Mouse (Mus musculus) kidney, embryonic 14.5 days (tissue): ENCODE results near the gene Naaladl1. TPM values are rescaled to one million over a fixed set of nuclear protein-coding genes. Genes with fewer than 3 reads are reported as not detected.

ENCODE experiments used
- ATAC-seq: fragments of 200-750 bp; cut with Nextera tagmentation; 2 replicates; pipeline ENCODE4 v1.8.0; 2017; ENCODE audit warnings: moderate number of reproducible peaks, mild to moderate bottlenecking, moderate TSS enrichment, moderate library complexity; ENCODE audit not compliant: low FRiP score, low TSS enrichment
- H3K27ac ChIP-seq: fragments of 300-500 bp; sonication (generic); 2 replicates; pipeline ENCODE4 v1.5.1; 2014; ENCODE audit warnings: low read depth, mild to moderate bottlenecking, low read length, moderate library complexity, mixed read lengths
- H3K27me3 ChIP-seq: fragments of 300-500 bp; sonication (generic); 2 replicates; pipeline ENCODE4 v1.6.1; 2014; ENCODE audit warnings: mild to moderate bottlenecking, low read length; ENCODE audit not compliant: control insufficient read depth, insufficient read depth
- H3K36me3 ChIP-seq: fragments of 300-500 bp; sonication (generic); 2 replicates; pipeline ENCODE4 v1.6.1; 2014; ENCODE audit warnings: low read length, mixed read lengths; ENCODE audit not compliant: control insufficient read depth, insufficient read depth
- H3K4me1 ChIP-seq: fragments of 300-500 bp; sonication (generic); 2 replicates; pipeline ENCODE4 v1.6.1; 2014; ENCODE audit warnings: low read length, mixed read lengths; ENCODE audit not compliant: control insufficient read depth, insufficient read depth
- H3K4me2 ChIP-seq: fragments of 300-500 bp; sonication (generic); replicated peaks from 2 replicates; pipeline ENCODE4 v1.6.1; 2014; ENCODE audit warnings: low read depth, mild to moderate bottlenecking, low read length
- H3K4me3 ChIP-seq: fragments of 300-500 bp; sonication (generic); 2 replicates; pipeline ENCODE4 v1.5.1; 2014; ENCODE audit warnings: mild to moderate bottlenecking, low read length
- H3K9ac ChIP-seq: fragments of 300-500 bp; sonication (generic); 2 replicates; pipeline ENCODE4 v1.6.1; 2014; ENCODE audit warnings: low read depth, mild to moderate bottlenecking, low read length, moderate library complexity
- H3K9me3 ChIP-seq: fragments of 300-500 bp; sonication (generic); 2 replicates; pipeline ENCODE4 v1.6.1; 2016; ENCODE audit warnings: low read length; ENCODE audit not compliant: control insufficient read depth
- WGBS: fragments of 180-500 bp; shearing (Covaris S2); extraction: QIAGEN DNeasy Blood & Tissue Kit; methylation state at CpG from one replicate; pipeline ENCODE4 v1.1.7; 2014; 5-methylcytosine and 5-hydroxymethylcytosine counted together
- polyA plus RNA-seq: library from polyadenylated mRNA; unstranded; fragments of >200 nt; fragmentation: Nextera tagmentation; extraction: Ambion mirVana; gene quantifications from 2 replicates; pipeline ENCODE4 v1.2.1, GENCODE M21; 2014

Gene Naaladl1
- polyA plus RNA-seq, 1 experiment from 2014 or later: 0.60 TPM

DNA sequence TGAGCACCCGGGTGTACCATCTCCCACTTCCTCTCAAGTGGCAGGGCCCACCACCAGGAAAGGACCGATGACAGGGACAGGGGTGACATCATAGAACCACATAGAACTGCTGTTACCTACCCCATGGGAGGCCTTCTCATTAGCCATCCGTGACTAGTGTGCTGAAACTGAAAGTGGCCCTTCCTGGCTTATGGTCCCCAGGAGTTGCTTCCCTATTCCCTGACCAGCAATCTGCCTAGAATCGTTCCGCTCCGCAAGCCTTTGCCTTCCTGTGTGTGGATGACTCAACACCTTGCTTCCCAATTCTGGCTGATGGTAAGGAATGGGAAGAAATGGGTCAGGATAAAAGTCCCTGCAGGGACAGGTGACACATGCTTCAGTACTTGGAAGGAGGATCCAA is 51.6 kb downstream of the Naaladl1 start:
- no peak overlapping the region for H3K4me2 ChIP-seq
- H3K4me1 ChIP-seq: no peaks in the 10 kb centered on the region
- H3K36me3 ChIP-seq: no peaks in the 10 kb centered on the region
- no peaks in the 10 kb centered on the region for H3K27me3 ChIP-seq
- no peak overlapping the region for H3K27ac ChIP-seq
- H3K9me3 ChIP-seq: no peaks in the 10 kb centered on the region
- ATAC-seq: no peak
- H3K4me3 ChIP-seq: no peak overlapping the region
- no peak overlapping the region for H3K9ac ChIP-seq
- WGBS: 65% methylated on average over 6 of the region's 6 CpGs

DNA sequence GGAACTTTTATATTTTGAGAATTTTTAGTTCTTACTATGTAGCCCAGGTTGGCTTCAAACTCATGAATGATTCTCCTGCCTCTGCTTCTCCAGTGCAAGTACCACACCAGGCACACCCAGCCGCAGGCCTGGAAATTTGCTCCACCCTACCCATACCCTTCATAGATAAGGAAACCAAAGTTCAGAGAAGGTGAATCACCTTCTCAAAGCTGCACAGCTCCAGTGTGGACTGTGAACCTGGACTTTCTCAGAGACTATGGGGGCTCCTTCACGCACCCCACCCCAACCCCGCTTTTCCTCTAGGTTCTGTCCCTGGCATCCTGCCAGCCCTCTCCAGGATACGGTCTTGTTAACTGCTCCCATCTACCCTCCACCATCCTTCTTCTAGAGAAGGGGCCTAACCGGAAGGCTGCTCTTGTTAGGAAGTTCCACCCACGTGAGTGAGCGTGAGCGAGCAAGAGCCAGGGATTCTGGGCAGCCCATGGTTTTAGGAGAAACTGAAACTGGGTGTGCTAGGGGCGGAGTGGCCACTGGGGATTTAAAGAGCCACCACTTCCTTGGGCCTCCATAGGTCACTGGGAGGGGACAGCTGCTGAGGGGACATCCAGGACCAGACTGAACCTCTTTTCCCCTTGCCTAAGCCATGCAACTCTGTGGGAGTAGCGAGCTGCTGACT is 58.4 kb downstream of the Naaladl1 start:
- Histone ChIP-seq H3K36me3 (no peaks in the 10 kb centered on the region), H3K4me2 (no peak overlapping the region), H3K9me3 (no peaks in the 10 kb centered on the region), H3K4me1 (no peaks in the 10 kb centered on the region), H3K9ac (no peak overlapping the region), H3K4me3 (no peak overlapping the region), H3K27ac (no peak overlapping the region), H3K27me3 (no peaks in the 10 kb centered on the region)
- no peak for ATAC-seq
- 62% methylated on average over 10 of the region's 10 CpGs for WGBS

Other genes starting within 250 kb of the Naaladl1 start
- 17.4 and 26.5 TPM in 2 replicates for gene Frmd8, start 230.5 kb upstream of the Naaladl1 start, polyA plus RNA-seq
- gene Slc25a45, start 228.0 kb upstream of the Naaladl1 start, polyA plus RNA-seq: 3.3 and 3.5 TPM in 2 replicates
- gene Tigd3, start 211.6 kb upstream of the Naaladl1 start, polyA plus RNA-seq: 2.9 and 4.0 TPM in 2 replicates
- gene Dpf2, start 192.8 kb upstream of the Naaladl1 start, polyA plus RNA-seq: 132 and 167 TPM in 2 replicates
- gene Cdc42ep2, start 181.0 kb upstream of the Naaladl1 start, polyA plus RNA-seq: 10.5 and 10.8 TPM in 2 replicates
- 74.2 and 95.3 TPM in 2 replicates for gene Pola2, start 141.6 kb upstream of the Naaladl1 start, polyA plus RNA-seq
- not detected in 2 replicates for gene Slc22a20, start 119.6 kb upstream of the Naaladl1 start, polyA plus RNA-seq
- 6.3 and 8.6 TPM in 2 replicates for gene Capn1, start 89.9 kb upstream of the Naaladl1 start, polyA plus RNA-seq
- 23.5 and 32.8 TPM in 2 replicates for gene Syvn1, start 59.2 kb upstream of the Naaladl1 start, polyA plus RNA-seq
- gene Mrpl49, start 48.0 kb upstream of the Naaladl1 start, polyA plus RNA-seq: 77.3 and 89.5 TPM in 2 replicates
- gene Fau, start 47.9 kb upstream of the Naaladl1 start, polyA plus RNA-seq: 839 and 1,033 TPM in 2 replicates
- gene Znhit2, start 44.6 kb upstream of the Naaladl1 start, polyA plus RNA-seq: 38.6 and 44.4 TPM in 2 replicates
- 22.1 and 24.6 TPM in 2 replicates for gene Tm7sf2, start 37.4 kb upstream of the Naaladl1 start, polyA plus RNA-seq
- 60.8 and 75.0 TPM in 2 replicates for gene Vps51, start 28.6 kb upstream of the Naaladl1 start, polyA plus RNA-seq
- not detected in 2 replicates for gene Tmem262, start 25.7 kb upstream of the Naaladl1 start, polyA plus RNA-seq
- gene Gm28374, start 23.5 kb upstream of the Naaladl1 start, polyA plus RNA-seq: 1.1 and 1.5 TPM in 2 replicates
- gene Zfpl1, start 20.8 kb upstream of the Naaladl1 start, polyA plus RNA-seq: 81.0 and 82.3 TPM in 2 replicates
- 43.1 and 53.5 TPM in 2 replicates for gene Cdca5, start 20.8 kb upstream of the Naaladl1 start, polyA plus RNA-seq
- gene AC131692.1, start 11.4 kb upstream of the Naaladl1 start, polyA plus RNA-seq: 0.47 and 1.7 TPM in 2 replicates
- 56.1 and 64.4 TPM in 2 replicates for gene Sac3d1, start 12.9 kb downstream of the Naaladl1 start, polyA plus RNA-seq
- gene Snx15, start 22.5 kb downstream of the Naaladl1 start, polyA plus RNA-seq: 29.6 and 37.0 TPM in 2 replicates
- gene Batf2, start 35.2 kb downstream of the Naaladl1 start, polyA plus RNA-seq: 0.15 TPM in 1 of 2 replicates, not detected in the other
- 82.6 and 98.8 TPM in 2 replicates for gene Arl2, start 35.8 kb downstream of the Naaladl1 start, polyA plus RNA-seq
- gene Majin, start 78.6 kb downstream of the Naaladl1 start, polyA plus RNA-seq: not detected in 2 replicates
- gene Gpha2, start 120.6 kb downstream of the Naaladl1 start, polyA plus RNA-seq: 0.93 TPM in 1 of 2 replicates, not detected in the other
- 16.4 and 19.7 TPM in 2 replicates for gene Ppp2r5b, start 130.1 kb downstream of the Naaladl1 start, polyA plus RNA-seq
- 7.2 and 12.4 TPM in 2 replicates for gene Atg2a, start 135.9 kb downstream of the Naaladl1 start, polyA plus RNA-seq
- gene Ehd1, start 170.9 kb downstream of the Naaladl1 start, polyA plus RNA-seq: 38.3 and 46.0 TPM in 2 replicates
- 0.89 and 2.0 TPM in 2 replicates for gene Cdc42bpg, start 200.7 kb downstream of the Naaladl1 start, polyA plus RNA-seq
- gene Men1, start 229.2 kb downstream of the Naaladl1 start, polyA plus RNA-seq: 46.1 and 49.1 TPM in 2 replicates
- gene Map4k2, start 235.4 kb downstream of the Naaladl1 start, polyA plus RNA-seq: 12.5 and 12.8 TPM in 2 replicates